Mouse (Mus musculus) neural tube, embryonic 12.5 days (tissue): ENCODE data around the gene Atp9a. TPM values are rescaled to one million over a fixed set of nuclear protein-coding genes. Genes with fewer than 3 reads are reported as not detected.

ENCODE experiments used
- ATAC-seq: fragments of 200-750 bp; cut with Nextera tagmentation; 2 replicates; pipeline ENCODE4 v1.8.0; 2017; ENCODE audit warnings: low read depth, mild to moderate bottlenecking, moderate TSS enrichment, moderate library complexity; ENCODE audit not compliant: low FRiP score
- H3K27ac ChIP-seq: fragments of 300-500 bp; sonication (generic); 2 replicates; pipeline ENCODE4 v1.5.1; 2016
- H3K27me3 ChIP-seq: fragments of 300-500 bp; sonication (generic); replicated peaks from 2 replicates; pipeline ENCODE4 v1.6.1; 2016; ENCODE audit warnings: mild to moderate bottlenecking
- H3K36me3 ChIP-seq: fragments of 300-500 bp; sonication (generic); 2 replicates; pipeline ENCODE4 v1.6.1; 2016; ENCODE audit warnings: mild to moderate bottlenecking
- H3K4me1 ChIP-seq: fragments of 300-500 bp; sonication (generic); 2 replicates; pipeline ENCODE4 v1.6.1; 2016
- H3K4me2 ChIP-seq: fragments of 300-500 bp; sonication (generic); replicated peaks from 2 replicates; pipeline ENCODE4 v1.6.1; 2016; ENCODE audit warnings: mild to moderate bottlenecking
- H3K4me3 ChIP-seq: fragments of 300-500 bp; sonication (generic); 2 replicates; pipeline ENCODE4 v1.5.1; 2016
- H3K9ac ChIP-seq: fragments of 300-500 bp; sonication (generic); 2 replicates; pipeline ENCODE4 v1.6.1; 2016; ENCODE audit warnings: mild to moderate bottlenecking
- H3K9me3 ChIP-seq: fragments of 300-500 bp; sonication (generic); 2 replicates; pipeline ENCODE4 v1.6.1; 2016; ENCODE audit warnings: mild to moderate bottlenecking
- WGBS: fragments of 180-500 bp; shearing (Covaris S2); methylation state at CpG from one replicate; pipeline ENCODE4 v1.1.7; 2016; 5-methylcytosine and 5-hydroxymethylcytosine counted together
- polyA plus RNA-seq: library from polyadenylated mRNA; unstranded; fragments of >200 nt; fragmentation: Nextera tagmentation; extraction: Ambion mirVana; gene quantifications from 2 replicates; pipeline ENCODE4 v1.2.1, GENCODE M21; 2016

The Atp9a gene
- polyA plus RNA-seq, 1 experiment from 2014 or later, result 74.8 TPM

GRCm38 (mm10) chr2:168609653-168610248 lies 132.5 kb downstream of the Atp9a start:
- WGBS, result 37% methylated on average over 6 of the region's 6 CpGs
- 0 out of 2 replicates have a peak, but pooled peaks have one; percentile 33 for ATAC-seq
- Histone ChIP-seq H3K27me3 (no peaks in the 10 kb centered on the region), H3K4me2 (no peak overlapping the region), H3K36me3 (no peaks in the 10 kb centered on the region), H3K4me1 (peaks cover 9% of the 10 kb centered on the region; the same call in 1 of the 2 replicates), H3K27ac (no peak overlapping the region), H3K4me3 (no peak overlapping the region), H3K9ac (no peak overlapping the region), H3K9me3 (no peaks in the 10 kb centered on the region)

GRCm38 (mm10) chr2:168608125-168608564 lies 134.1 kb downstream of the Atp9a start:
- Histone ChIP-seq H3K36me3 (no peaks in the 10 kb centered on the region), H3K27me3 (peaks cover 3% of the 10 kb centered on the region; the same call in 1 of the 2 replicates), H3K4me3 (no peak overlapping the region), H3K9me3 (no peaks in the 10 kb centered on the region), H3K4me1 (peaks cover 13% of the 10 kb centered on the region; the same call in 1 of the 2 replicates), H3K4me2 (no peak overlapping the region), H3K27ac (no peak overlapping the region), H3K9ac (no peak overlapping the region)
- WGBS, result 68% methylated on average over 9 of the region's 9 CpGs
- ATAC-seq, result no peak

- H3K4me1 ChIP-seq, result peaks cover 30% of the 10 kb centered on the region
- no peak overlapping the region for H3K27ac ChIP-seq
- H3K9ac ChIP-seq, result no peak overlapping the region
- WGBS, result 17% methylated on average over 16 of the region's 16 CpGs
- H3K27me3 ChIP-seq, result peaks cover 37% of the 10 kb centered on the region
- no peaks in the 10 kb centered on the region for H3K9me3 ChIP-seq
- H3K4me3 ChIP-seq, result no peak overlapping the region
- no peaks in the 10 kb centered on the region for H3K36me3 ChIP-seq
- ATAC-seq, result no peak
- no peak overlapping the region for H3K4me2 ChIP-seq
Observed at GRCm38 (mm10) chr2:168604655-168605070, 137.5 kb downstream of the Atp9a start.

DNA sequence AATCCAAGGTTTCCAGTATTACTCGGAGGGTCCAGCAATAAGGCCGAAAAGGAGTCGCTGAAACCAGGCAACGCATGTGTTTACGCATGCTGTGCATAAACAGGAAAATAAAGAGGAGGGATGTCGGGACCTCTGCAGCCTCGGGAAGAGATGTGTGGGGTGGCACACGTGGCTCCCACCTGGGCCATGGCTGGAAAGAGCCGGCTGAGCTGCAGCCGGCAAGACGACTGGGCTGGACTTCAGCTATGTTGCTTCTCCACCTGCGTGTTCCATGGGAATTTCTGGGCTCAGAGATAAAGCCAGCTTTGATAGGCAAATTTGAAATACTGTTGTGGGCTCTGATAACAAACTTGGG lies 139.8 kb downstream of the Atp9a start:
- H3K9me3 ChIP-seq, result no peaks in the 10 kb centered on the region
- H3K4me1 ChIP-seq, result peaks cover 31% of the 10 kb centered on the region
- H3K27me3 ChIP-seq, result peaks cover 49% of the 10 kb centered on the region
- no peak overlapping the region for H3K27ac ChIP-seq
- H3K4me3 ChIP-seq, result no peak overlapping the region
- no peak overlapping the region for H3K9ac ChIP-seq
- WGBS, result 31% methylated on average over 12 of the region's 12 CpGs
- no peak for ATAC-seq
- no peaks in the 10 kb centered on the region for H3K36me3 ChIP-seq
- H3K4me2 ChIP-seq, result peak overlapping the region; percentile 78

GRCm38 (mm10) chr2:168601491-168602386 lies 140.5 kb downstream of the Atp9a start, which contains the start of gene Nfatc2:
Nfatc2 (minus strand) TSS chr2:168601657.
- Histone ChIP-seq H3K4me2 (peak within 1 kb of the TSS; percentile 78), H3K27me3 (peaks cover 49% of the 10 kb centered on the region), H3K4me1 (peaks cover 31% of the 10 kb centered on the region), H3K36me3 (no peaks in the 10 kb centered on the region), H3K4me3 (peak within 1 kb of the TSS; percentile 43), H3K27ac (no peak within 1 kb of the TSS), H3K9me3 (no peaks in the 10 kb centered on the region), H3K9ac (peak within 1 kb of the TSS; percentile 55)
- ATAC-seq, result peak; percentile 70
- WGBS, result under 1% methylated on average over 56 of the region's 56 CpGs

- peak overlapping the region; percentile 78 for H3K4me2 ChIP-seq
- WGBS, result 1% methylated on average over 32 of the region's 32 CpGs
- H3K27ac ChIP-seq, result no peak overlapping the region
- no peaks in the 10 kb centered on the region for H3K36me3 ChIP-seq
- H3K9ac ChIP-seq, result peak overlapping the region; percentile 55
- peak overlapping the region; percentile 43 for H3K4me3 ChIP-seq
- peak; percentile 51 for ATAC-seq
- H3K27me3 ChIP-seq, result peaks cover 49% of the 10 kb centered on the region
- H3K4me1 ChIP-seq, result peaks cover 31% of the 10 kb centered on the region
- H3K9me3 ChIP-seq, result no peaks in the 10 kb centered on the region
Observed at GRCm38 (mm10) chr2:168600750-168601490, 141.3 kb downstream of the Atp9a start.

DNA sequence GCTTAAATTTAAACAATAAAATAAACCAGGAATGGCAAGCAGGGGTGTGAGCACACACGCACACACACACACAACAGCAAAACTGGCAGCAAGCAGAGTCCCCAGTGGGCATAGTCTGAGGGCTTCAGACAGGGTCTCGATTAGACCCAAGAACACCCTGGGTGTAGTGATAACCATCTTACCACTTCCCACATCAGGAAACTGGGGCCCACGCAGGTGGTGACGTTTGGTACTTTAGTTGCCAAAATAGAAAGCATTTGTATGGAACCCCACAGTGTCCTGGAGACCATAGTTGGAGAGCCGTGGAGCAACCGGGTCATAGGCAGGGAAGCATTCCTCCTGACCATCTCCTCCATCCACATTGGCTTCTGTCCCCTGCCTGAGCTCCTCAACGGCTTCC lies 146.5 kb downstream of the Atp9a start:
- H3K36me3 ChIP-seq, result no peaks in the 10 kb centered on the region
- no peak overlapping the region for H3K27ac ChIP-seq
- no peak overlapping the region for H3K9ac ChIP-seq
- ATAC-seq, result no peak
- no peak overlapping the region for H3K4me2 ChIP-seq
- H3K4me1 ChIP-seq, result peaks cover 7% of the 10 kb centered on the region; the same call in 1 of the 2 replicates
- WGBS, result 88% methylated on average over 7 of the region's 7 CpGs
- H3K4me3 ChIP-seq, result no peak overlapping the region
- peaks cover 38% of the 10 kb centered on the region for H3K27me3 ChIP-seq
- H3K9me3 ChIP-seq, result no peaks in the 10 kb centered on the region

- ATAC-seq, result no peak
- H3K4me1 ChIP-seq, result peaks cover 12% of the 10 kb centered on the region
- no peak overlapping the region for H3K4me3 ChIP-seq
- no peaks in the 10 kb centered on the region for H3K36me3 ChIP-seq
- H3K9me3 ChIP-seq, result no peaks in the 10 kb centered on the region
- no peak overlapping the region for H3K27ac ChIP-seq
- H3K9ac ChIP-seq, result no peak overlapping the region
- H3K27me3 ChIP-seq, result peaks cover 41% of the 10 kb centered on the region
- H3K4me2 ChIP-seq, result no peak overlapping the region
- 88% methylated on average over 6 of the region's 6 CpGs for WGBS
Observed at GRCm38 (mm10) chr2:168593676-168594075, 148.5 kb downstream of the Atp9a start.

DNA sequence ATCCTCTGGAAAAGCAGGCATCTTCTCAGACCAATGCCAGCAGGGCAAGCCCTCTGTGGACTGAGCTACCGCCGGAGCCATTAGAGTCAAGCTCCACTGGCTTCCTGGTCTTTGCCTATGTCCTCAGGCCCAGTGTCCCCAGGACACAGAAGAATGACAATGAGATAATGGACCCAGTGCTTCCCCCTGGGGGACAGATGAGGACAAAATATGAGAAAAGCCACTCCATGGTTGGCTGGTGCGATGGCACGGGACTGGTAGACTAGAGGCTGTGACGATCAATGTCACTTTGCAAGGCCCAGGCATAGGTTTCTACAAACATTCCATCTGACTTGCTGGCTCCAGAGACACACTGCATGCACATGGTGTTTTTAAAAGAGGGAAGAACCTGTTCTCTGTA lies 149.2 kb downstream of the Atp9a start:
- Histone ChIP-seq H3K9me3 (no peaks in the 10 kb centered on the region), H3K36me3 (no peaks in the 10 kb centered on the region), H3K27ac (no peak overlapping the region), H3K27me3 (peaks cover 35% of the 10 kb centered on the region), H3K4me3 (no peak overlapping the region), H3K4me1 (peaks cover 12% of the 10 kb centered on the region), H3K9ac (no peak overlapping the region), H3K4me2 (no peak overlapping the region)
- no peak for ATAC-seq
- WGBS, result 89% methylated on average over 5 of the region's 5 CpGs

- Histone ChIP-seq H3K4me1 (peaks cover 12% of the 10 kb centered on the region), H3K36me3 (no peaks in the 10 kb centered on the region), H3K4me3 (no peak overlapping the region), H3K27ac (no peak overlapping the region), H3K9ac (no peak overlapping the region), H3K9me3 (no peaks in the 10 kb centered on the region), H3K27me3 (peaks cover 34% of the 10 kb centered on the region), H3K4me2 (no peak overlapping the region)
- ATAC-seq, result no peak
- WGBS, result 76% methylated on average over 2 of the region's 2 CpGs
Observed at GRCm38 (mm10) chr2:168591076-168591475, 151.1 kb downstream of the Atp9a start.

DNA sequence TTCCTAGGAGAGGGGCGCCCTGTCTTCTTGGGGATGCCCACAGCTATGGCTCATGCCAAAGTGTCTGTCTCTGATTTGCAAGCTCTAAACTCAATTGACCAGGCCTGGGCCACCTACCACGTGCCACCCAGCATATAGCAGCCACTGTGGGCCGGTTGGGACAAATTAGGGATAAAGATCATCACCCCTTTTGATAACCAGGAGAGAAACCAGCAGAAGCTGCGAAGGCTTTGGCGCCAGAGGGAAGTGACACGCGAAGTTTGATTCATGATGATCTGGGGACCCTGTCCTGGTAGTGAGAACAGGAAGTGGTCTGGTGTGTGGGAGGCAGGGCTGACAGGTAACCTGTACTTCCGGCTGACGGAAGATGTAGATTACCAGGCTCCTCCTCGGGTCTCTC lies 151.7 kb downstream of the Atp9a start:
- Histone ChIP-seq H3K9ac (0 out of 2 replicates have a peak overlapping the region, but pooled peaks have one; percentile 44), H3K9me3 (no peaks in the 10 kb centered on the region), H3K36me3 (no peaks in the 10 kb centered on the region), H3K4me3 (peak overlapping the region; percentile 27), H3K27me3 (peaks cover 34% of the 10 kb centered on the region), H3K27ac (no peak overlapping the region), H3K4me2 (peak overlapping the region; percentile 66), H3K4me1 (peaks cover 12% of the 10 kb centered on the region)
- WGBS, result 40% methylated on average over 10 of the region's 10 CpGs
- no peak for ATAC-seq

DNA sequence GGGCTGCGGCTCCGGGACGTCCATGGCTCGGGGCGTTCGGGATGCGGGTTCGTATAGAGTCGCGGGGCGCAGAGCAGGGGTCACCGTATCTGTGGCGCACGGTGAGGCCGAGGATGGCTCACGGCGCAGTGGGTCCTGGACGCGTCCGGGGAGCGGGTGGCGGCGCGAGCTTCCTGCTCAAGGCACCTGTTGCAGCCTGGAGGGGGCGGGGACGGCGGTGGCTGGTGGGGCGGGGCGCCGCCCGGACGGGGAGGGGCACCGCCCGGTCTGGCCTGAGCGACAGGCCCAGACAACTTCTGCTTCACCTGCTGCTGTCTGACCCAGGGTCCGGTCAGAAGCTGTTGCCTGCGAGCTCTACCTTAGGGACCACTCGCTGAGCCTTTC lies 152.0 kb downstream of the Atp9a start:
- peak overlapping the region; percentile 66 for H3K4me2 ChIP-seq
- peaks cover 12% of the 10 kb centered on the region for H3K4me1 ChIP-seq
- WGBS, result under 1% methylated on average over 38 of the region's 38 CpGs
- no peaks in the 10 kb centered on the region for H3K9me3 ChIP-seq
- H3K27ac ChIP-seq, result no peak overlapping the region
- peak; percentile 37; the same call in 1 of the 2 replicates for ATAC-seq
- no peaks in the 10 kb centered on the region for H3K36me3 ChIP-seq
- H3K27me3 ChIP-seq, result peaks cover 34% of the 10 kb centered on the region
- peak overlapping the region; percentile 44; the same call in 1 of the 2 replicates for H3K9ac ChIP-seq
- H3K4me3 ChIP-seq, result peak overlapping the region; percentile 27
